Mouse (Mus musculus) lung, postnatal 4 days (tissue): ENCODE data around the gene Arhgef12.
"Not testable (repeated sequence)": the region's sequence is repeated elsewhere in the genome, so short reads cannot be mapped to it uniquely, and the experiment has no call there.

ENCODE experiments used
- DNase-seq, 2 experiments: peaks; one replicate each; pipeline ENCODE4 v3.0.0; 2021

Gene Arhgef12

GRCm38 (mm10) chr9:42995298-42995697 lies 111.7 kb downstream of the Arhgef12 start:
- no peak for DNase-seq

- no peak for DNase-seq
Measured at GRCm38 (mm10) chr9:42994708-42995107, 112.3 kb downstream of the Arhgef12 start.

GRCm38 (mm10) chr9:42993659-42994058 lies 113.4 kb downstream of the Arhgef12 start:
- no peak for DNase-seq

GRCm38 (mm10) chr9:42987988-42988387 lies 119.1 kb downstream of the Arhgef12 start:
- no peak for DNase-seq

- no peak for DNase-seq
Measured at GRCm38 (mm10) chr9:42968894-42969521, 138.0 kb downstream of the Arhgef12 start.

- no peak for DNase-seq
Measured at GRCm38 (mm10) chr9:42967731-42968130, 139.3 kb downstream of the Arhgef12 start.

GRCm38 (mm10) chr9:42964809-42965208 lies 142.2 kb downstream of the Arhgef12 start:
- not testable (repeated sequence) for DNase-seq

- no peak for DNase-seq
Measured at GRCm38 (mm10) chr9:42964366-42964765, 142.7 kb downstream of the Arhgef12 start.

GRCm38 (mm10) chr9:42962506-42962905 lies 144.5 kb downstream of the Arhgef12 start:
- no peak for DNase-seq

- DNase-seq = no peak
Measured at GRCm38 (mm10) chr9:42958401-42958800, 148.6 kb downstream of the Arhgef12 start.

- no peak for DNase-seq
Measured at GRCm38 (mm10) chr9:42948381-42948780, 158.7 kb downstream of the Arhgef12 start.

- DNase-seq = no peak
Measured at GRCm38 (mm10) chr9:42945174-42945573, 161.9 kb downstream of the Arhgef12 start.

- peak; percentile 89 to 91 for DNase-seq
Measured at GRCm38 (mm10) chr9:42944536-42945006, 162.5 kb downstream of the Arhgef12 start.

- peak; percentile 44 to 49 for DNase-seq
Measured at GRCm38 (mm10) chr9:42943781-42944535, 163.1 kb downstream of the Arhgef12 start, which contains the start of gene Grik4. Gene Grik4, minus strand, starts transcription at chr9:42944493.

- DNase-seq = peak; percentile 13 to 37
Measured at GRCm38 (mm10) chr9:42943057-42943529, 163.9 kb downstream of the Arhgef12 start.

GRCm38 (mm10) chr9:42942148-42942547 lies 164.9 kb downstream of the Arhgef12 start:
- DNase-seq = no peak

- no peak for DNase-seq
Measured at GRCm38 (mm10) chr9:42932146-42932545, 174.9 kb downstream of the Arhgef12 start.

GRCm38 (mm10) chr9:42927498-42927897 lies 179.5 kb downstream of the Arhgef12 start:
- DNase-seq = peak; percentile 19 to 65

GRCm38 (mm10) chr9:42926564-42926963 lies 180.5 kb downstream of the Arhgef12 start:
- no peak for DNase-seq

- no peak for DNase-seq
Measured at GRCm38 (mm10) chr9:42921830-42922229, 185.2 kb downstream of the Arhgef12 start.

- DNase-seq = no peak
Measured at GRCm38 (mm10) chr9:42920190-42920589, 186.8 kb downstream of the Arhgef12 start.

- DNase-seq = no peak
Measured at GRCm38 (mm10) chr9:42917911-42918310, 189.1 kb downstream of the Arhgef12 start.
